Mouse (Mus musculus): ENCODE measurements around the gene 4921536K21Rik. TPM values are rescaled to one million over a fixed set of nuclear protein-coding genes. Genes with fewer than 3 reads are reported as not detected.

Gene 4921536K21Rik
- total RNA-seq, 2 experiments from 2014 or later: 0.39 to 0.41 TPM

DNA sequence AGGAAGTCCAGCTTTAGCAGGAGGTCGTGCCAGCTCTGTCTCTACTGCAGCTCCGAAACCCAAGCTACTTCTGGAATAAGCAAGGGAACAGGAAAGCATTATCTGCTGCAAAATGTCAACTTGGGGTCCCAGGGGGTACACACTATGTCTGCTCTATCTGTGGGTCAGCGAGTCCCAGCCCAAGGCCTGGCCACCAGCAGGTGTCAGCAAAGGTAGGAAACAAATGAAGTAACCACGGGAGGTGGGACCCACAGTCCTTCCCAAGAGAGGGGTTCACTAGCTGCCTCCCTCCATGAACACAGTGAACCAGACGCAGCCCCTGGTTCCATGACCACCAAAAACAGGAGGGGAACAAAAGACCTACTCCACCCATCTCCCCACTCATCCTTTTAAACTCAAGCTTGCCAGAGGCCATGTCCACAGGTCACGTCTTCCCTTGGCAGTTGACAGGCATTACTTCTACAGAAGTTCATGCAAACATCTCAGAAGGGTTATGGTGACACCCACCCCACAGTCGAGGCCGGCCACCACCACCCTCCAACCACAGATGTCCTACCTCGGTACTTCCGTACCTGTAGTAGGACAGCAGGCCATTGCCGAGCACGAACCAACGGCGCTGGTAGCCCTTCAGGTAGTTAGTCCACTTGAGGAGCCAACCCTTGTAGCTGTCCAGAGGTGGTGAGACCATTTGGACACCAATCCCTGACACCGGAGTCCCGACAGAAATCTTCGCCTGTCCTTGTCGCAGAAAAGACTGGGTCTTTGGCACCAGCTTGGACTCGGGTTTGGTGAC, 32.0 kb downstream of the 4921536K21Rik start:
- peak overlapping the region; percentile 72 for H3K4me3 ChIP-seq
- no peak for DNase-seq (ENCODE audit: low spot score in 2 of 2)
- peak; percentile 34 for TF ChIP-seq CTCF (conservative IDR thresholded peaks at IDR 0.05)
- peak overlapping the region; percentile 91 for H3K27ac ChIP-seq

DNA sequence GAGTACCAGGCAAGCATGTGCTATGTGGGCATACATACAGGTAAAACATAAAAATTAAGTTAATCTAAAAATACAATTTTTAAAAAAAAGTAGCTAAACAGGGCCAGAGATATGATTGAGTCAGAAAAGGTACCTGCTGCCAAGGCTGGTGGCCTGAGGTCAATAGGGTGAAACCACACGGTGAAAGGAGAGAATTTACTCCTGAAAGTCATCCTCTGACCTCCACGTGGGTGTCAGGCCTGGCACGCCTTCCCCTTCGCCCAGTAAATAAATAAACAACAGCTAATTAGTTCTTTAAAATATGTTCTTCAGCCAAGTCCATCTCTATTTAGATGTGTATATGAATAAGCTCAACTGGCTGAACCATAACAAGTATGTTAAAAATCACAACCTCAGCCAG, 34.5 kb downstream of the 4921536K21Rik start:
- Histone ChIP-seq H3K4me3 (peak overlapping the region; percentile 72), H3K27ac (0 out of 2 replicates have a peak overlapping the region, but pooled peaks have one; percentile 19)
- TF ChIP-seq CTCF (conservative IDR thresholded peaks at IDR 0.05): no peak

DNA sequence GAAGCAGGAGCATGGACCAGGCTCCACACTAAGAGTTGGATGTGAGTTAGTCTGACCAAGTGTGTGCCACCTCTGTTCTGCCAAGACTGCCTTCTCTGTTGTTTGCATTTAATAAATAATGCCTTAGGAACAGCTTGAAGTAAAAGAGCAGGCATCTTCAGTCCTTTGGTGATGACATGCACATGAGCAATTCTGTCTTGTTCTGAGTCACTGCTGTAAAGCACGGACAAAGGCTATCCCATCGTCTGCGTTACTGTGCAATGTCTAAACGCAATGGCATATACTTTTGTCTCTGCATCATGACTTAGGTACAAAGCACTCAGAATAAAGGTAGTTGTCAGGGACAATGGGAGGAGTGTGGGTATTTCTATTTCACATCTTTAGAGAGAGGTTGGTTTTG, 35.1 kb downstream of the 4921536K21Rik start:
- H3K4me3 ChIP-seq: peak overlapping the region; percentile 72
- no peak for TF ChIP-seq CTCF (conservative IDR thresholded peaks at IDR 0.05)
- no peak for DNase-seq (ENCODE audit: low spot score in 2 of 2)
- H3K27ac ChIP-seq: peak overlapping the region; percentile 36; the same call in 1 of the 2 replicates

More for the DNA sequence above, 34.5 kb downstream of the 4921536K21Rik start:
- DNase-seq (ENCODE audit: low spot score in 2 of 2): no peak

DNA sequence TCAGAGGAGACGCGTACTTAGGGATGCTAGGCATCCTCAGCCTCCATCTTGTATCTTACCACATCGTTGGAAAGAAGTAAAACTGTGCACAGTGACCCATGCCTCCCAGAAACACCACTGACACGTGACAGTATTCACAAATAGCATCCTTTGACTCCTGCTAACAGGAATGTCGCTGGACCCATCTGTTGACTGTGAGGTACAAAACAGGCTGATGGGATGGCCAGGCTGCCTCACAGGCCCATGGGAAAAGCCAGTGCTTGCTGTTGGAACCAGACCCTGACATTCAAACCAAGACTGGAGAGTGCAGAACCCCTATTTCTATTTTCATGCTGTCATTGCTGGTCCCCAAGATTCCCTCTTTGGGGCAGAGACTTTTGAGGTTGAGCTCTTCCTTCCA, 37.0 kb downstream of the 4921536K21Rik start:
- no peak for DNase-seq (ENCODE audit: low spot score in 2 of 2)
- Histone ChIP-seq H3K27ac (peak overlapping the region; percentile 20; the same call in 1 of the 2 replicates), H3K4me3 (no peak overlapping the region)
- TF ChIP-seq CTCF (conservative IDR thresholded peaks at IDR 0.05): no peak

DNA sequence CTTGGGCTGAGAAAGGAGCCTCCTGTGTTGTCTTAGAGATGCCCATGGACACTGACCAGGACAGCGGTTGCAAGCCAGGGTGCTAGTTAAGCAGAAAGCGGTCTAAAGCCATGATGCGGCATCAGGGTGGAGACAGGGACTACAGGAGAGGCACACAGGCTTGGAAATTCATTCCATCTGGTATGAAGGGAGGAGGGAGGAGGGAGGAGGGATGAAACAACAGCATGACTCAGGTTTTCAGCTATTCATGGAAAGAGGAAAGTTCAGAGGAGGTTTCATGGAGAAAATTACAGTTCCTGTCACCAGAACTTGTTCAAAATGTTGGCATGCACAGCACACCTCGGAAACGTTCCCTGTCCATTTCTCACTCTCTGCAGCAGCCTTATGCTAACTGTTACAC, 39.1 kb downstream of the 4921536K21Rik start:
- DNase-seq (ENCODE audit: low spot score in 2 of 2): peak; percentile 50 to 67
- peak overlapping the region; percentile 81 for H3K27ac ChIP-seq
- no peak overlapping the region for H3K4me3 ChIP-seq
- no peak for TF ChIP-seq CTCF (conservative IDR thresholded peaks at IDR 0.05)

DNA sequence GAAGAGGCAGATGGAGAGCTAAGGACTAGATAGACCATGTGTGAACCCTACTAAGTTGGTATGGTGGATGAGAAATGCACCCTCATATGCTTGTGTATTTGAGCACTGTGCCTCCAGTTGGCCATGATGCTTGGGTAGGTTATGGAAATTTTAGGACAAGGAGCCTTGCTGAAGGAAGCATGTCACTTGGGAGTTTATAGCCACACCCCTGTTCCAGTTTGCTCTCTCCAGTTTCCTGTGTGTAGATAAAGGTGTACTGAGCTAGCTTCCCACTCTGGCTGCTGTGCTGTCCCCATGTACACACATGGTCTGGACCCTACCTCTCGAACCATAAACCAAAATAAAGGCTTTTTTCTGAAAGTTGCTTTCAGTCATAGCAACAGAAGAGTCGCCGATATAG, 40.7 kb downstream of the 4921536K21Rik start:
- peak overlapping the region; percentile 81 for H3K27ac ChIP-seq
- no peak overlapping the region for H3K4me3 ChIP-seq
- no peak for TF ChIP-seq CTCF (conservative IDR thresholded peaks at IDR 0.05)
- no peak for DNase-seq (ENCODE audit: low spot score in 2 of 2)

DNA sequence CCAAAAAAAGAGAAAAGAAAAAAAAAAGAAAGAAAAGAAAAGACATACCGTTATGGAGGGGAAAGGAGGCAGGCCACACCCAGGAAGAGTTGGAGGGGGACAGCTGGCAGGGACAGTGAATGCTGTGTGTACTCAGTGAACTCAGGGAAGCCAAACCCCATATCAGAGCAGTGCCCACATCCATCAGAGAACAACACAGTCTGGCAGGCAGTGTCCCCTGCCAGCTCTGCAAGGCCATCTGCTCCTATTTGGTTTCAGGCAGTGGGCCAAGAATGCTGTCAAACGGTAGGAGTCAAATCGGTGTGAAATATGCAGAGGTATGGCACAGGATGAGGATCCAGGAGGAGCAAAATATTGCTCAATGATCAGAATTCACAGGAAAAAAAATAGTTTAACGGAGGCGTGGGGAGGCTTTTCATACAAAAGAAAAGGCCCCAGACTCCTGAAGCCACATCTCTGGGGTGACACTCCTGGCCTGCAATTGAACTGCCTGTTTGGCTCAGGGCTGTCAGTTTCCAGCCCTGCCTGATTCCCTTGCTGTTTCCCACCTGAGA, 41.3 kb downstream of the 4921536K21Rik start:
- H3K4me3 ChIP-seq: no peak overlapping the region
- DNase-seq (ENCODE audit: low spot score in 2 of 2): peak; percentile 87 to 88
- H3K27ac ChIP-seq: peak overlapping the region; percentile 81
- TF ChIP-seq CTCF (conservative IDR thresholded peaks at IDR 0.05): no peak

DNA sequence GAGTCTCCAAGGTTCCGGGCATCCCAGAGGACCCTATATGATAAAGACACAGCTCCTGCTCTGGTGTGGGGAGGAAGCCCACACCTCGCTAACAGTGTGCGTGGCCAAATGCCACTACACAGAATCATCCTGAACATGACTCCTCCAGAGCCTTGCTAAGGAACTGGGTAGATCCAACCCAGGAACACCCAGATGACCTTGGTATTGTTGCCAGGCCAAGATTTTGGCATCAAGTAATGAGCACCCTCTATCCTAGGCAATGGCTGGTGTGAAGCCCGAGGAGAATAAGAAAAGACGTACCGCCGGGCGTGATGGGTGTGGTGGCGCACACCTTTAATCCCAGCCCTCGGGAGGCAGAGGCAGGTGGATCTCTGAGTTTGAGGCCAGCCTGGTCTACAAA, 41.9 kb downstream of the 4921536K21Rik start:
- H3K4me3 ChIP-seq: no peak overlapping the region
- H3K27ac ChIP-seq: peak overlapping the region; percentile 81
- TF ChIP-seq CTCF (conservative IDR thresholded peaks at IDR 0.05): no peak
- DNase-seq (ENCODE audit: low spot score in 2 of 2): no peak

DNA sequence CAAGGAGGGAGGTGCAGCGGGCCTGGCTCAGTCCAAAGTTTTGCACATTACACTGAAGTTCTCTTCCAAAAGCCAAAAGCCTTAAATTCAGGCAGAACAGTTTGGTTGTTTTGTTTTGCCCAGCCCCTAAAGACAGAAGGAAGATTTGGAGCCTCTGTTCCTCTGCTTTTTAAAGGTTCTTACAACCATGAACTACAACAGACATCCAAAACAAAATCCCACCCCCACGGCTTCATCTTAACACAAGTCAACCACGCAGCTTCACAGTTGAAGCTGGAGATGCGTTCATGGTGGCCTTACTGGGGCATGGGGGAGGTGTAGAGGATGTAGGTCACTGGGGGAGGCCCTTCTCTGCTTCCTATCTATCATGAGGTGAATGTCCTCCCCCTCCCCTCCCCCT, 43.0 kb downstream of the 4921536K21Rik start:
- no peak for TF ChIP-seq CTCF (conservative IDR thresholded peaks at IDR 0.05)
- no peak for DNase-seq (ENCODE audit: low spot score in 2 of 2)
- no peak overlapping the region for H3K4me3 ChIP-seq
- H3K27ac ChIP-seq: peak overlapping the region; percentile 91

DNA sequence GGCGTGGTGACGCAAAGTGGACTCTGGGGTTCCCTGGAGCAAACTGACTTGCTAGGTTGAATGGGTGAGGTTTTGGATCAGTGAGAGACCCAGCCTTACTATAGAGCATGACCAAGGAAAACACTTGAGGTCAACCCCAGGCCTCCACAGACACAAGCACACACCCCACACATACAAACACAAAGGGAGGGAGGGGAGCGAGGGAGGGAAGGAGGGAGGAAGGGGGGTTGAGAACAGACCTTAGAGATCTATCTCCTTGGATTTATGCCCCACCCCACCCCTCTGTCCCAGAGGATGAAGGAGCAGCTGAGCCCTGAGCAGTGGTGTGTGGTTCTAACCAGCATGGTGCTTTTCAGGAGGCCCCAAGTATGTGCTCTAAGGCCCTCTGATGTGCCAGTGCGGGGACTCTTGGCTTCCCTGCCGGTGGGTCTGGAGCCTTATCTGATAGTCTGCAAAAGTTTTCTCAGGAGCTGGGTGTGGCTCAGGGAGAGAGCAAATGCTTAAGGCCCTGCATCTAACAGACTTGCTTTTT, 44.1 kb downstream of the 4921536K21Rik start:
- peak overlapping the region; percentile 91 for H3K27ac ChIP-seq
- H3K4me3 ChIP-seq: no peak overlapping the region
- TF ChIP-seq CTCF (conservative IDR thresholded peaks at IDR 0.05): no peak
- no peak for DNase-seq (ENCODE audit: low spot score in 2 of 2)

DNA sequence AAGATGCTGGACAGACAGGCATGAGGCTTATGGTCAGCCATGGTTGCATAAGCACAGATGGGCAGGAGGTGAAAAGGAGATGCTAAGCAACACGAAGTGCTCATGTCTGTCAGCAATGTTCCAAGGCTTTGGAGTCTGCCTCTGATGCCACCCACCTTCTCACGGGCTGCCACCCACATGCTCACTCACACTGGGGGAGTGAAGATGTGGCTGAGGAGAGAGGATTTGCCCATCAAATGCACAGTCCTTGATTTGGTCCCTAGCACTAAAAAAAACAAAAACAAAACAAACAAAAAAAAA, 44.6 kb downstream of the 4921536K21Rik start:
- DNase-seq (ENCODE audit: low spot score in 2 of 2): peak in 1 of 2 experiments; percentile 47

DNA sequence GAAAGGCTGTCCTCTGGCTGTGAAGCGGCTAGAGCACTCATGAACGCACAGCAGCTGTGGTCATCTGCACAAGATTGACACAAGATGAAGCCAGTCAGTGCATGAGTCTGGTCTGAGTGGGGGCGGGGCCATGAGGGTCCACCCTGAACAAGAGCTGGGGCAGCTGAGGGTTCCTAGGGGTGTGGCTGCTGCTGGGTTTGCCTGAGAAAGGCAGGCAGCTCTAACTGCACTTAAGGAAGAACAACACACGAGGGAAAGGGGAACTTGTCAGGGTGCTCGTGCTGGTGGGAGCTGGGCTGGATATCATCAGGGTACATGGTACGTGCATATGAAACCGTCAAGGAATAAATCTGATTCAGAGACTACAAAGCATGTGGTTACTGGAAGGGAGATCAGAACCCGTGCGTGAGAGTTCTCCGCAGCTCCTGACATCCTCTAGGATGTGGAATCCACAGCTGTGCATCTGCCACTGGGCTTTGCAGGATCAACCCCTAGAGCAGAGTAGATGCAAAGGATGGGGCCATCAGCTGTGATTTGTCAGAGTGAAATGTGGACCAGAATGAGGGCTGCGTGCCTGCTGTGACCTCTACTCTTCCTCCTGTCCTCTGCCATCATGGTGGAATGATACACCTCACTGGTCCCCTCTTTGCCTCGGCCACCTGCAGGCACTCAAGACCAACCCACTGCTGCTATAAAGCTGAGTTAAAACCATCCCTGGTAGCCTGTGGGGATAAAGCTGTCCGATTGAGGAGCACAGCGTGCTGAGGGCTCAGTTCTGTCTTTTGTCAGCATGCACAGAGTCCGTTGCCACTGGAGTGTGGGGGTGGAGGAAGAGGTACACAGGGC, 45.2 kb downstream of the 4921536K21Rik start:
- no peak for DNase-seq (ENCODE audit: low spot score in 2 of 2)
- no peak overlapping the region for H3K4me3 ChIP-seq
- peak overlapping the region; percentile 91 for H3K27ac ChIP-seq
- no peak for TF ChIP-seq CTCF (conservative IDR thresholded peaks at IDR 0.05)

More for the DNA sequence above, 44.6 kb downstream of the 4921536K21Rik start:
- peak overlapping the region; percentile 91 for H3K27ac ChIP-seq
- no peak for TF ChIP-seq CTCF (conservative IDR thresholded peaks at IDR 0.05)
- no peak overlapping the region for H3K4me3 ChIP-seq

DNA sequence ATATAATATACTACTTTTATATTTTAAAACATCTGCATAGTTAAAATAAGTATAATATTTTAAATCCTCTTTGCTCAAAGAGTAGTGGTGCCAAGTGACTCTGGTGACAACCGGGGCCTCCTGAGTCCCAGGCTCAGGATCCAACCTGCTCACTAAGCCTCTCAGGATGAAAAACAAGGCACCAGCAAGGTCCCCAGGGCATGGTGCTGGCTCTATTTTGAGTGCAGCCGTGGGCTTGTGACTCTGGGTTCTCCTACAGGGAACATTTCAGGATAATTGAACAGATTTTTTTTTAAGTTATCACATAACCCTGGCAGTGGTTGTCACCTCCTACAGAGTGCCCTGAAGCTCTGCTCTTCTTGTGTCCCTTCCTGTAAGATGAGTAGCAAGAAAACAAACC, 48.5 kb downstream of the 4921536K21Rik start:
- no peak for DNase-seq (ENCODE audit: low spot score in 2 of 2)
- Histone ChIP-seq H3K27ac (peak overlapping the region; percentile 75), H3K4me3 (no peak overlapping the region)
- no peak for TF ChIP-seq CTCF (conservative IDR thresholded peaks at IDR 0.05)

Measured in layer of hippocampus, adult 2 months (tissue).